Mouse (Mus musculus) MEL (cell line): Measurements from ENCODE around the gene Ccr4.

Experiments used
- CHD2 ChIP-seq: IDR thresholded peaks from 2 replicates; pipeline ENCODE4 v1.6.1; 2011; ENCODE audit warnings: low read length, improper control_type of control experiment
- CTCF ChIP-seq, 3 experiments: IDR thresholded peaks in 2 of 3; conservative IDR thresholded peaks in 1 of 3; 2 replicates each; pipeline ENCODE4 v1.5.1; 2011 to 2012; ENCODE audit warnings: low read length in 3 of 3, low read depth in 2 of 3, mild to moderate bottlenecking in 2 of 3, improper control_type of control experiment in 1 of 3, inconsistent platforms in 1 of 3, mixed read lengths in 1 of 3, moderate library complexity in 1 of 3; ENCODE audit not compliant: control insufficient read depth in 1 of 3, insufficient read depth in 1 of 3, poor library complexity in 1 of 3, severe bottlenecking in 1 of 3
- E2F4 ChIP-seq: IDR thresholded peaks from 2 replicates; pipeline ENCODE4 v1.6.1; 2011; ENCODE audit warnings: low read depth, low read length, improper control_type of control experiment, borderline replicate concordance
- EP300 ChIP-seq, 2 experiments: IDR thresholded peaks; 2 replicates each; pipeline ENCODE4 v1.6.1; 2011; ENCODE audit warnings: improper control_type of control experiment in 2 of 2, low read length in 2 of 2, low read depth in 1 of 2, mild to moderate bottlenecking in 1 of 2
- GATA1 ChIP-seq: IDR thresholded peaks from 2 replicates; pipeline ENCODE4 v1.6.1; 2011; ENCODE audit warnings: low read depth, low read length, improper control_type of control experiment
- MAX ChIP-seq: IDR thresholded peaks from 2 replicates; pipeline ENCODE4 v1.6.1; 2011; ENCODE audit warnings: low read length, improper control_type of control experiment
- MXI1 ChIP-seq: IDR thresholded peaks from 2 replicates; pipeline ENCODE4 v1.6.1; 2011; ENCODE audit warnings: mild to moderate bottlenecking, low read depth, low read length, improper control_type of control experiment
- POLR2A ChIP-seq, 2 experiments: IDR thresholded peaks; 2 replicates each; pipeline ENCODE4 v1.6.1; 2011 to 2012; ENCODE audit warnings: low read length in 2 of 2, mild to moderate bottlenecking in 2 of 2, control low read depth in 1 of 2, improper control_type of control experiment in 1 of 2, low read depth in 1 of 2, moderate library complexity in 1 of 2; ENCODE audit not compliant: control insufficient read depth in 1 of 2, insufficient read depth in 1 of 2, poor library complexity in 1 of 2
- RAD21 ChIP-seq: IDR thresholded peaks from 2 replicates; pipeline ENCODE4 v1.6.1; 2011; ENCODE audit warnings: mild to moderate bottlenecking, low read depth, low read length, improper control_type of control experiment
- SMC3 ChIP-seq: IDR thresholded peaks from 2 replicates; pipeline ENCODE4 v1.6.1; 2011; ENCODE audit warnings: low read depth, low read length, improper control_type of control experiment
- TAL1 ChIP-seq: IDR thresholded peaks from 2 replicates; pipeline ENCODE4 v1.6.1; 2012; ENCODE audit warnings: mild to moderate bottlenecking, inconsistent platforms, low read length, moderate library complexity, mixed read lengths
- TCF12 ChIP-seq: IDR thresholded peaks from 2 replicates; pipeline ENCODE4 v1.6.1; 2014; ENCODE audit warnings: low read depth, mild to moderate bottlenecking, inconsistent platforms, low read length, improper control_type of control experiment, moderate library complexity

- TF ChIP-seq CTCF (IDR thresholded peaks at IDR 0.05 in 2 of 3, conservative IDR thresholded peaks at IDR 0.05 in 1 of 3; ENCODE audit: control insufficient read depth in 1 of 3, insufficient read depth in 1 of 3, low read depth in 2 of 3, low read length in 3 of 3, poor library complexity in 1 of 3, severe bottlenecking in 1 of 3) (no peak), TAL1 (no peak), RAD21 (no peak), MAX (no peak), POLR2A (IDR thresholded peaks at IDR 0.05; ENCODE audit: control insufficient read depth in 1 of 2, insufficient read depth in 1 of 2, low read depth in 1 of 2, low read length in 2 of 2, poor library complexity in 1 of 2) (no peak), GATA1 (no peak), E2F4 (no peak), TCF12 (no peak), EP300 (IDR thresholded peaks at IDR 0.05; ENCODE audit: low read depth in 1 of 2, low read length in 2 of 2) (no peak), MXI1 (no peak), SMC3 (no peak), CHD2 (no peak)
These were observed 42.1 kb downstream of the Ccr4 start for GRCm38 (mm10) chr9:114462569-114462968.
